Mouse (Mus musculus) liver, adult 2 months (tissue): ENCODE data around the gene Acd. TPM values are rescaled to one million over a fixed set of nuclear protein-coding genes. Genes with fewer than 3 reads are reported as not detected.

Source experiments
- DNase-seq: peaks from one replicate; pipeline ENCODE4 v3.0.0-alpha.2; 2011; ENCODE audit warnings: low read depth, low spot score; ENCODE audit errors: extremely low read depth
- H3K27ac ChIP-seq: fragments of 200-500 bp; replicated peaks from 2 replicates; pipeline ENCODE4 v1.5.1; 2012; ENCODE audit warnings: low read depth, mild to moderate bottlenecking, control low read depth, inconsistent platforms, low read length; ENCODE audit not compliant: insufficient read depth
- H3K27me3 ChIP-seq: fragments of 200-500 bp; 2 replicates; pipeline ENCODE4 v1.6.1; 2012; ENCODE audit warnings: mild to moderate bottlenecking, moderate library complexity, low read length, inconsistent platforms; ENCODE audit not compliant: control insufficient read depth, insufficient read depth
- H3K36me3 ChIP-seq: fragments of 200-500 bp; 2 replicates; pipeline ENCODE4 v1.6.1; 2012; ENCODE audit warnings: low read length, inconsistent platforms; ENCODE audit not compliant: control insufficient read depth, insufficient read depth
- H3K4me1 ChIP-seq: fragments of 200-500 bp; 2 replicates; pipeline ENCODE4 v1.6.1; 2011; ENCODE audit warnings: low read length; ENCODE audit not compliant: control insufficient read depth, insufficient read depth
- H3K4me3 ChIP-seq: fragments of 200-500 bp; 2 replicates; pipeline ENCODE4 v1.5.1; 2011; ENCODE audit warnings: low read depth, mild to moderate bottlenecking, control low read depth, low read length, moderate library complexity; ENCODE audit not compliant: insufficient read depth
- H3K79me2 ChIP-seq: fragments of 200-500 bp; 2 replicates; pipeline ENCODE4 v1.6.1; 2012; ENCODE audit warnings: inconsistent platforms, mild to moderate bottlenecking, low read length, moderate library complexity; ENCODE audit not compliant: control insufficient read depth, insufficient read depth
- H3K9ac ChIP-seq: fragments of 200-500 bp; 2 replicates; pipeline ENCODE4 v1.6.1; 2012; ENCODE audit warnings: low read depth, mild to moderate bottlenecking, control low read depth, inconsistent platforms, low read length
- CTCF ChIP-seq: fragments of 200-500 bp; IDR thresholded peaks from 2 replicates; pipeline ENCODE4 v1.5.1; 2011; ENCODE audit warnings: low read depth, low read length, control low read depth
- POLR2A ChIP-seq: fragments of 200-500 bp; IDR thresholded peaks from 2 replicates; pipeline ENCODE4 v1.6.1; 2011; ENCODE audit warnings: low read length, control low read depth; ENCODE audit not compliant: insufficient read depth; ENCODE audit errors: extremely low read depth
- WGBS: fragments of 180-500 bp; shearing (Covaris S2); methylation state at CpG from one replicate; pipeline ENCODE4 v1.1.7; 2018; 5-methylcytosine and 5-hydroxymethylcytosine counted together
- polyA plus RNA-seq: library from polyadenylated mRNA; depleted of rRNA; stranded (reverse); fragments of >200 nt; gene quantifications from 2 replicates; pipeline ENCODE4 v1.2.3, GENCODE M21; 2012
- total RNA-seq: library from RNA; depleted of rRNA; stranded (reverse); fragments of >200 nt; gene quantifications from 2 replicates; pipeline ENCODE4 v1.2.3, GENCODE M21; 2014

Gene Acd
- total and polyA plus RNA-seq, 2 experiments, result 1.5 to 22.8 TPM

GRCm38 (mm10) chr8:105699488-105700215 lies 1.2 kb downstream of the Acd start:
- no peak overlapping the region for H3K4me3 ChIP-seq
- TF ChIP-seq CTCF, result no peak
- no peak for TF ChIP-seq POLR2A
- no peak for DNase-seq
- no peak overlapping the region; the same call in 1 of the 2 replicates for H3K9ac ChIP-seq
- H3K27ac ChIP-seq, result no peak overlapping the region
- no peaks in the 10 kb centered on the region for H3K79me2 ChIP-seq
- no peaks in the 10 kb centered on the region for H3K36me3 ChIP-seq
- H3K4me1 ChIP-seq, result peaks cover 5% of the 10 kb centered on the region
- no peaks in the 10 kb centered on the region for H3K27me3 ChIP-seq
- WGBS, result 94% methylated on average over 11 of the region's 11 CpGs

GRCm38 (mm10) chr8:105698734-105699133 lies 2.2 kb downstream of the Acd start:
- Histone ChIP-seq H3K4me1 (peaks cover 6% of the 10 kb centered on the region), H3K4me3 (no peak overlapping the region), H3K79me2 (no peaks in the 10 kb centered on the region), H3K36me3 (no peaks in the 10 kb centered on the region), H3K9ac (no peak overlapping the region), H3K27me3 (peaks cover 5% of the 10 kb centered on the region), H3K27ac (no peak overlapping the region)
- TF ChIP-seq CTCF (no peak), POLR2A (no peak)
- DNase-seq, result no peak
- WGBS, result 96% methylated on average over 5 of the region's 5 CpGs

GRCm38 (mm10) chr8:105697196-105697780 lies 3.6 kb downstream of the Acd start:
- WGBS, result 91% methylated on average over 17 of the region's 17 CpGs

GRCm38 (mm10) chr8:105695080-105695780 lies 5.7 kb downstream of the Acd start:
- H3K27me3 ChIP-seq, result peaks cover 5% of the 10 kb centered on the region
- no peak for TF ChIP-seq CTCF
- TF ChIP-seq POLR2A, result no peak
- H3K4me1 ChIP-seq, result peaks cover 1% of the 10 kb centered on the region
- no peak overlapping the region for H3K27ac ChIP-seq
- no peak overlapping the region for H3K9ac ChIP-seq
- 79% methylated on average over 30 of the region's 30 CpGs for WGBS
- no peaks in the 10 kb centered on the region for H3K36me3 ChIP-seq
- no peaks in the 10 kb centered on the region for H3K79me2 ChIP-seq
- H3K4me3 ChIP-seq, result no peak overlapping the region
- no peak for DNase-seq

More at GRCm38 (mm10) chr8:105697196-105697780, 3.6 kb downstream of the Acd start:
- Histone ChIP-seq H3K4me1 (peaks cover 6% of the 10 kb centered on the region), H3K4me3 (no peak overlapping the region), H3K27me3 (peaks cover 5% of the 10 kb centered on the region), H3K36me3 (no peaks in the 10 kb centered on the region), H3K27ac (no peak overlapping the region), H3K9ac (no peak overlapping the region), H3K79me2 (no peaks in the 10 kb centered on the region)
- no peak for DNase-seq
- no peak for TF ChIP-seq POLR2A
- TF ChIP-seq CTCF, result no peak

DNA sequence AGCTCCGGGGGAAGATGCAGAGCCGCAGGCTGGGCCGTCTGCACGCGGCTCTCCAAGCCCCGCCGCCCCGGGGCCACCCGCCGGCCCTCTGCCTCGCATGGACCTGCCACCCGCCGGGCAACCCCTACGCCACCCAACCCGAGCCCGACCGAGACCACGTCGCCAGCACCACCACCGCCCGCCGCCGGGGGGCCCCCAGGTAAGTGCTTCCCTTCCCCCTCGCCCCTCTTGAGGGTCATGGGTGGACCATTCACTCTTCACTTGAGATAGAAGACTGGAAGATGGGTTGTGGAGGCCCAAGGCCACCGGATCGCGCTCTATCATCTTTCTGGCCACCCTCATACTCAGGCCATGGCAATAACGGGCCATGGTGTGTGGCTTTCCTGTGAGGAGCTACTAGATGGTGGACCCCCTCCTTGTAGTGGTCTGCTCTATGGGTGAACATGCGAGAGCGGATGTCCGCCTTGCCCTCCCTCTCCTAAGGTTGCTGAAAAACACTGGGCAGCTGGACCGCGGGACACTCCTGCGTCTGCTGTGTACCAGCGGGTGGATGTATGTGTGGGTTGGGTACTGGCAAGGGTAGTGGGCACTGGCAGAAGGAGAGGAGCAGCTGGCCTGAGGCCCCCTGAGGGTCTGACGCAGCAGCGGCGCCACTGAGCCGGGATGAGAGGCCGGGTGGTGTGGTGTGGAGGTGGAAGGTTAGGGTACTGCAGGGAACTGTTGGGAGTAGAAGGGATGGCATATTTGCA lies 6.7 kb downstream of the Acd start:
- 17% methylated on average over 38 of the region's 40 CpGs for WGBS
- Histone ChIP-seq H3K79me2 (no peaks in the 10 kb centered on the region), H3K27me3 (peaks cover 5% of the 10 kb centered on the region), H3K9ac (no peak overlapping the region), H3K27ac (no peak overlapping the region), H3K4me3 (peak overlapping the region; percentile 52), H3K36me3 (no peaks in the 10 kb centered on the region), H3K4me1 (peaks cover 1% of the 10 kb centered on the region)
- DNase-seq, result no peak
- TF ChIP-seq CTCF (no peak), POLR2A (no peak)
